Mouse (Mus musculus): ENCODE measurements at regions not wholly inside any gene's neighbourhood (a gene's known extent, or its start where the extent isn't known, plus 50 kb on each side); places are given as distances from the start of the nearest gene placed in this dataset.

DNA sequence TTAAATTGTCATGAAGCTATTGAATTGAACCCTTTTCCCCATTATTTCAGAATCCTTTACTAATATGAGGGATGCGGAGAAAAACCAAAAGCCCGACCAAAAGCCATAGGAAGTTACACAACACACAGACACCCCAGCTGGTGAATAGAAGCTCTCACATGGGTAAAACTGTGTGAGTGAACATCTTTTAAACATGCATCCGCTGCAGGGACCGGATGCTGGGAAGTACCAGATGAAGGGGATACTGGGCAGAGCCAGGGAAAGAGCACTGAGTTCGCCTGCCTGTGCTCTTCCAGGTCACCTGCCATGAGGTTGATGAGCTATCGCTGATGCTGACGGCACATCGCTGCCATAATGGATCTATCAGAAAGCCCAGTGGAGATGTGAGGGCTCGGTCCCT is 169.6 kb upstream of the Pmfbp1 start:
- TF ChIP-seq MAFK (IDR thresholded peaks at IDR 0.05; ENCODE audit: insufficient read depth, low read depth, low read length) (no peak), CHD2 (IDR thresholded peaks at IDR 0.05; ENCODE audit: low read depth, low read length) (no peak), HCFC1 (IDR thresholded peaks at IDR 0.05; ENCODE audit: borderline replicate concordance, insufficient read depth, low read length) (no peak), ZC3H11A (IDR thresholded peaks at IDR 0.05; ENCODE audit: borderline replicate concordance, low read depth, low read length) (no peak), ZNF384 (IDR thresholded peaks at IDR 0.05; ENCODE audit: low read depth, low read length) (no peak)
